Mouse (Mus musculus): ENCODE measurements around the gene Pramef20. TPM values are rescaled to one million over a fixed set of nuclear protein-coding genes. Genes with fewer than 3 reads are reported as not detected.
"Not testable (repeated sequence)": the region's sequence is repeated elsewhere in the genome, so short reads cannot be mapped to it uniquely, and the experiment has no call there.

Gene Pramef20
- not detected in 2 replicates for polyA plus RNA-seq (2014; fragmentation: Nextera tagmentation; extraction: Ambion mirVana)

- Histone ChIP-seq H3K4me3 (ENCODE audit: low read length) (no peak within 1 kb of the TSS), H3K36me3 (ENCODE audit: control insufficient read depth, insufficient read depth, low read length) (no peaks in the 10 kb centered on the region), H3K27me3 (ENCODE audit: control insufficient read depth, insufficient read depth, low read length) (no peaks in the 10 kb centered on the region), H3K9ac (ENCODE audit: low read depth, low read length) (no peak within 1 kb of the TSS), H3K9me3 (ENCODE audit: control insufficient read depth, low read length) (no peaks in the 10 kb centered on the region), H3K27ac (ENCODE audit: low read depth, low read length) (no peak within 1 kb of the TSS), H3K4me1 (ENCODE audit: control insufficient read depth, insufficient read depth, low read length) (no peaks in the 10 kb centered on the region), H3K4me2 (replicated peaks; ENCODE audit: low read depth, low read length) (no peak within 1 kb of the TSS)
- 63% methylated on average over 2 of the region's 2 CpGs for WGBS
- ATAC-seq (ENCODE audit: low FRiP score, low TSS enrichment) = no peak
These were observed at the start of gene Pramef20 for GRCm38 (mm10) chr4:144377911-144378310. TSS of gene Pramef20 (minus strand) at chr4:144377933.

DNA sequence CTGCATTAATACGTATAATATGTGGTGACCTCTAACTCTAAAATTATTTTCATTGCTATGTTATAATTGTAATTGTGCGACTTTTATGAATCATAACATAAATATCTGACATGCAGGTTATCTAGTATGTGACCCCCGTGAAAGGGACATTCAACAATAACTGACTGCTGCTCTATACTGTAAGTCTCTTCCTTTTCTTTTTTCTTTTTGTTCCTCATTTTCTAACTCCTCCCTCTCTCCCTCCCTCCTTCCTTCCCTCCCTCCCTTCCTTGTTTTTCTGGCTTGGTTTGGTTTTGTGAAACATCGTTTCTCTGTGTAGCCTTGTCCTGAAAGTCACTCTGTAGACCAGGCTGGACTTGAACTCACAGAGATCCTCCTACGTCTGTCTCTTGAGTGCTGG lies 46.9 kb upstream of the Pramef20 start:
- no peak overlapping the region for H3K9ac ChIP-seq (ENCODE audit: low read depth, low read length)
- no peaks in the 10 kb centered on the region for H3K4me1 ChIP-seq (ENCODE audit: control insufficient read depth, insufficient read depth, low read length)
- WGBS = 78% methylated on average over 5 of the region's 5 CpGs
- no peaks in the 10 kb centered on the region for H3K9me3 ChIP-seq (ENCODE audit: control insufficient read depth, low read length)
- H3K27me3 ChIP-seq (ENCODE audit: control insufficient read depth, insufficient read depth, low read length) = no peaks in the 10 kb centered on the region
- H3K27ac ChIP-seq (ENCODE audit: low read depth, low read length) = no peak overlapping the region
- no peak overlapping the region for H3K4me3 ChIP-seq (ENCODE audit: low read length)
- H3K36me3 ChIP-seq (ENCODE audit: control insufficient read depth, insufficient read depth, low read length) = no peaks in the 10 kb centered on the region
- no peak overlapping the region for H3K4me2 ChIP-seq (replicated peaks; ENCODE audit: low read depth, low read length)
- no peak for ATAC-seq (ENCODE audit: low FRiP score, low TSS enrichment)

DNA sequence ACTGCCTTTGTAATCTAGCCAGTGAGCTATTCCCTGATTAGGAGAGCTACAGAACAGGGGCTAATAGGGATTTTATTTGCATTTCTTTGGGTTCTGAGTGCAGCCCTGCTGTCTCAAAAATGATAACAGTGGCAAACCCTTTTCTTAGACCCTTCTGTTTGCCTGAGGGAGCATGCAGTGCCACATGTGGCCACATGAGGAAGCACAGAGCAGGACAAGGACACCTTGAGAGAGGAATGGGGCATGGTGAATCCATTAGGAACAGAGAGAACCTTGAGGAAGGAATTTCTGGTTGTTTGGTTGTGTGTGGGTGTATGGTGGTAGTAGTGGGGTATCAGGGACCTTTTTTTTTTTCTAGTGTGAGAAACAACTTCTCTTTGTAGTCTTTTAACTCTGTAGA lies 42.9 kb upstream of the Pramef20 start:
- no peak overlapping the region for H3K27ac ChIP-seq (ENCODE audit: low read depth, low read length)
- H3K36me3 ChIP-seq (ENCODE audit: control insufficient read depth, insufficient read depth, low read length) = no peaks in the 10 kb centered on the region
- no peaks in the 10 kb centered on the region for H3K9me3 ChIP-seq (ENCODE audit: control insufficient read depth, low read length)
- ATAC-seq (ENCODE audit: low FRiP score, low TSS enrichment) = no peak
- H3K4me2 ChIP-seq (replicated peaks; ENCODE audit: low read depth, low read length) = no peak overlapping the region
- no peak overlapping the region for H3K4me3 ChIP-seq (ENCODE audit: low read length)
- H3K27me3 ChIP-seq (ENCODE audit: control insufficient read depth, insufficient read depth, low read length) = no peaks in the 10 kb centered on the region
- no peak overlapping the region for H3K9ac ChIP-seq (ENCODE audit: low read depth, low read length)
- no peaks in the 10 kb centered on the region for H3K4me1 ChIP-seq (ENCODE audit: control insufficient read depth, insufficient read depth, low read length)

DNA sequence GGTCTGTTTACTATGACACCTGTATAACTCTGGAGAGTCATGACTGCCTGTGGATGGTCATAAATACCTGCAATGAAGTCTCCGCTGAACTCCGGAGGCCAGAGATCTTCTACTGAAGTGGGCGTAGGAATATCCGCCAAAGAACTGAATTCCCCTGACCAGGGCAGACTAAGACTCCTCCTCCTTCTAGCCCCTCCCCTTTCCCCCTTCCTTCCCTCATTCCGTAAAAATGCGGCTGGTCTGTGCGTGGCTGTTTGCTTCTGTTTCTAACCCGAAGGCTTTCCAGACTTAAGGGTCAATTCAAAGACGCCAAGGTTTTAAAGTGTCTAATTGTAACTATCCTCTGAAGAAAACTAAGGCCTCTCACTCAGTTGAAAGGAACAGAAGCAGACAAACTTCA lies 30.6 kb upstream of the Pramef20 start, which contains the start of gene Pramef12:
TSS of gene Pramef12 (minus strand) at position 175 of the 400 bp plus-strand sequence.
- WGBS = 74% methylated on average over 9 of the region's 9 CpGs
- no peak for ATAC-seq (ENCODE audit: low FRiP score, low TSS enrichment)
- Histone ChIP-seq H3K36me3 (ENCODE audit: control insufficient read depth, insufficient read depth, low read length) (no peaks in the 10 kb centered on the region), H3K4me3 (ENCODE audit: low read length) (no peak within 1 kb of the TSS), H3K4me1 (ENCODE audit: control insufficient read depth, insufficient read depth, low read length) (no peaks in the 10 kb centered on the region), H3K4me2 (replicated peaks; ENCODE audit: low read depth, low read length) (no peak within 1 kb of the TSS), H3K9me3 (ENCODE audit: control insufficient read depth, low read length) (no peaks in the 10 kb centered on the region), H3K27ac (ENCODE audit: low read depth, low read length) (no peak within 1 kb of the TSS), H3K27me3 (ENCODE audit: control insufficient read depth, insufficient read depth, low read length) (no peaks in the 10 kb centered on the region), H3K9ac (ENCODE audit: low read depth, low read length) (no peak within 1 kb of the TSS)

- Histone ChIP-seq H3K4me2 (replicated peaks; ENCODE audit: low read depth, low read length) (no peak overlapping the region), H3K9ac (ENCODE audit: low read depth, low read length) (no peak overlapping the region), H3K27me3 (ENCODE audit: control insufficient read depth, insufficient read depth, low read length) (no peaks in the 10 kb centered on the region), H3K9me3 (ENCODE audit: control insufficient read depth, low read length) (no peaks in the 10 kb centered on the region), H3K4me1 (ENCODE audit: control insufficient read depth, insufficient read depth, low read length) (no peaks in the 10 kb centered on the region), H3K4me3 (ENCODE audit: low read length) (no peak overlapping the region), H3K36me3 (ENCODE audit: control insufficient read depth, insufficient read depth, low read length) (no peaks in the 10 kb centered on the region), H3K27ac (ENCODE audit: low read depth, low read length) (no peak overlapping the region)
- ATAC-seq (ENCODE audit: low FRiP score, low TSS enrichment) = no peak
- WGBS = 60% methylated on average over 3 of the region's 3 CpGs
These were observed 28.5 kb upstream of the Pramef20 start for GRCm38 (mm10) chr4:144406261-144406660.

DNA sequence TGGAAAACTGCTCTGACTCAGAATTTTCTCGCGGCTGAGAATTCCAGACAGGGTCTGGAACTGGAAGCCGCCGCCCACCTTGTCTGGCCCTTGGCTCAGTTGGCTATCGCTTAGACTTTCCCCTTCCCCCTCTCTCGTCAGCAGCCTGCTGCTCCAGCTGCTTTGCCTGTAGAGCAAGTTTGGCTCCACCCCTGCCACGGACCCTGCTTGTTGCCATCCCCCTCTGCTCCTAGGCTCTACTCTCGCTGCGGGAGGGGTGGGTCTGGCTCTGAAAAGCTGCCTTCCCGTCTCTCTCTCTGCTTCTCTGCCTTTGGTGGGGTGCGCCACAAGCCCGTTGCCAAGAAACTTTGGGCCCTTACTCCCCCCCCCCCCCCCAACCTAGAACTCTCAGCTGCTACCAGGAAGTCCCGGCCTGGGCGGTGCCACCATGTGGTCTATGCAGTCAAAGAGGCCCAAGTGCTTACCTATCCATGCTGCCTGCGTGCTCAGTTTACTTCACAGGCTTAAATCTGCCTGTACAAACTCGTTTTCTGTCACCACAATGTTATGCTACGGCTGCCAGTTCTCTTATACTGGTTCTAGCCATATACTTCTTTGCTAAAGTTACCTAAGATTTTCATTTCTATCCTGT lies 26.8 kb upstream of the Pramef20 start:
- H3K9me3 ChIP-seq (ENCODE audit: control insufficient read depth, low read length) = no peaks in the 10 kb centered on the region
- H3K4me2 ChIP-seq (replicated peaks; ENCODE audit: low read depth, low read length) = peak overlapping the region; percentile 51
- peak overlapping the region; percentile 34 for H3K4me3 ChIP-seq (ENCODE audit: low read length)
- H3K27ac ChIP-seq (ENCODE audit: low read depth, low read length) = peak overlapping the region; percentile 24; the same call in 1 of the 2 replicates
- WGBS = 6% methylated on average over 17 of the region's 17 CpGs
- H3K36me3 ChIP-seq (ENCODE audit: control insufficient read depth, insufficient read depth, low read length) = no peaks in the 10 kb centered on the region
- H3K4me1 ChIP-seq (ENCODE audit: control insufficient read depth, insufficient read depth, low read length) = no peaks in the 10 kb centered on the region
- peak; percentile 97 for ATAC-seq (ENCODE audit: low FRiP score, low TSS enrichment)
- peak overlapping the region; percentile 34; the same call in 1 of the 2 replicates for H3K9ac ChIP-seq (ENCODE audit: low read depth, low read length)
- H3K27me3 ChIP-seq (ENCODE audit: control insufficient read depth, insufficient read depth, low read length) = no peaks in the 10 kb centered on the region

GRCm38 (mm10) chr4:144402712-144403111 lies 25.0 kb upstream of the Pramef20 start:
- 46% methylated on average over 4 of the region's 4 CpGs for WGBS
- Histone ChIP-seq H3K9me3 (ENCODE audit: control insufficient read depth, low read length) (no peaks in the 10 kb centered on the region), H3K27me3 (ENCODE audit: control insufficient read depth, insufficient read depth, low read length) (no peaks in the 10 kb centered on the region), H3K4me2 (replicated peaks; ENCODE audit: low read depth, low read length) (no peak overlapping the region), H3K27ac (ENCODE audit: low read depth, low read length) (no peak overlapping the region), H3K9ac (ENCODE audit: low read depth, low read length) (no peak overlapping the region), H3K4me3 (ENCODE audit: low read length) (no peak overlapping the region), H3K4me1 (ENCODE audit: control insufficient read depth, insufficient read depth, low read length) (no peaks in the 10 kb centered on the region), H3K36me3 (ENCODE audit: control insufficient read depth, insufficient read depth, low read length) (no peaks in the 10 kb centered on the region)
- ATAC-seq (ENCODE audit: low FRiP score, low TSS enrichment) = no peak

DNA sequence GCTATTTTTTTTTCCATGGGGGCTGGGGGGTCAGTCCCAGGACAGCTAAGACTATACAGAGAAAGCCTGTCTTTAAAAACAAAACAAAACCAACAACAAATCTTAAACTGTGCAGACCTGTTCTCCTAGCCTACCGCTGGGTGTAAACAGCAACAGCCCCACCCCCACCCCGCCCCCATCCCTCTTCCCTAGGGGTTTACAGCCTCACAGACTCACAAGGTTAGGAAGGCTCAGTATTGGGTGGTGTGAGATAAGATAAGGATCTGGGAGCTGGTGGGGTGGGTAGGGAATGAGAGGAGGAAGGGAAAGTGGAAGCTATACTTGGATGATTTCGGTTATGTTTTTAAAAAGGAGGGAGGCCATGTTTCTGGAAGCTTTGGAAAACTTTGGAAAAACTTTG lies 18.6 kb upstream of the Pramef20 start:
- no peak overlapping the region for H3K4me3 ChIP-seq (ENCODE audit: low read length)
- H3K9me3 ChIP-seq (ENCODE audit: control insufficient read depth, low read length) = no peaks in the 10 kb centered on the region
- no peak overlapping the region for H3K27ac ChIP-seq (ENCODE audit: low read depth, low read length)
- H3K4me2 ChIP-seq (replicated peaks; ENCODE audit: low read depth, low read length) = no peak overlapping the region
- H3K9ac ChIP-seq (ENCODE audit: low read depth, low read length) = no peak overlapping the region
- no peak for ATAC-seq (ENCODE audit: low FRiP score, low TSS enrichment)
- 29% methylated on average over 3 of the region's 3 CpGs for WGBS
- no peaks in the 10 kb centered on the region for H3K27me3 ChIP-seq (ENCODE audit: control insufficient read depth, insufficient read depth, low read length)
- no peaks in the 10 kb centered on the region for H3K4me1 ChIP-seq (ENCODE audit: control insufficient read depth, insufficient read depth, low read length)
- H3K36me3 ChIP-seq (ENCODE audit: control insufficient read depth, insufficient read depth, low read length) = no peaks in the 10 kb centered on the region

DNA sequence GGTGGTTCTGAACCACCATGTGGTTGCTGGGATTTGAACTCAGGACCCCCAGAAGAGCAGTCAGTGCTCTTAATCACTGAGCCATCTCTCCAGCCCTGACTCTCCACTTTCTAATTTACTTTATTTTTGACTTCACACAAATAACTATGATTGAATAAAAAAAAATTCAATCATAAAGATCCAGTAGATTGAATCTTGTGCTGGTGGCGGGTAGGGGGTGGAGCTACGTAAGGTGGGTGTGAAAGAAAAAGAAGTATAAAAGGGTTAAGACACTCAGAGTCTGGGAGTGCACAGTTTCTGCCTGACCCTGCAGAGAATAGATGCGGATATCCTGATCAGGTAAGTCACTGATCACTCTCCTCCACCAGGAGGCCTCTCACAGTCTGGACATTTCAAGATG lies 20.1 kb downstream of the Pramef20 start, which contains the start of gene Gm13119:
TSS of gene Gm13119 (plus strand) at position 301 of the 400 bp plus-strand sequence.
- ATAC-seq (ENCODE audit: low FRiP score, low TSS enrichment); H3K36me3 ChIP-seq (ENCODE audit: control insufficient read depth, insufficient read depth, low read length): not testable (repeated sequence)

More for the DNA sequence above, 20.1 kb downstream of the Pramef20 start, which contains the start of gene Gm13119:
- not testable (repeated sequence) for H3K9ac ChIP-seq (ENCODE audit: low read depth, low read length); H3K4me1 ChIP-seq (ENCODE audit: control insufficient read depth, insufficient read depth, low read length); H3K4me3 ChIP-seq (ENCODE audit: low read length); H3K4me2 ChIP-seq (replicated peaks; ENCODE audit: low read depth, low read length); H3K27ac ChIP-seq (ENCODE audit: low read depth, low read length); H3K27me3 ChIP-seq (ENCODE audit: control insufficient read depth, insufficient read depth, low read length); H3K9me3 ChIP-seq (ENCODE audit: control insufficient read depth, low read length)
- WGBS = 83% methylated on average over 3 of the region's 3 CpGs
